Mouse (Mus musculus) cortical plate, adult 2 months (tissue): Measurements from ENCODE around the gene Nxph4.

ENCODE experiments used
- CTCF ChIP-seq: fragments of 200-500 bp; IDR thresholded peaks from 2 replicates; pipeline ENCODE4 v1.5.1; 2011; ENCODE audit warnings: mild to moderate bottlenecking, control low read depth, low read length; ENCODE audit not compliant: insufficient read depth; ENCODE audit errors: extremely low read depth
- POLR2A ChIP-seq: fragments of 200-500 bp; IDR thresholded peaks from 2 replicates; pipeline ENCODE4 v1.6.1; 2011; ENCODE audit warnings: mild to moderate bottlenecking, low read length, control low read depth; ENCODE audit not compliant: insufficient read depth; ENCODE audit errors: extremely low read depth

- TF ChIP-seq CTCF (no peak), POLR2A (no peak)
Observed at GRCm38 (mm10) chr10:127476541-127476940, 57.8 kb downstream of the Nxph4 start.
